Mouse (Mus musculus) forebrain, embryonic 13.5 days (tissue): ENCODE data around the gene Mrps27. TPM values are rescaled to one million over a fixed set of nuclear protein-coding genes. Genes with fewer than 3 reads are reported as not detected.
A peak's percentile ranks its signal among the peaks of the same experiment; 100 is the strongest.
"Not testable (repeated sequence)": the region's sequence is repeated elsewhere in the genome, so short reads cannot be mapped to it uniquely, and the experiment has no call there.

ENCODE experiments used
- ATAC-seq: fragments of 200-750 bp; cut with Nextera tagmentation; 2 replicates; pipeline ENCODE4 v1.8.0; 2017
- H3K27ac ChIP-seq: fragments of 300-500 bp; sonication (generic); 2 replicates; pipeline ENCODE4 v1.5.1; 2015; ENCODE audit warnings: inconsistent platforms, mild to moderate bottlenecking, moderate library complexity
- H3K27me3 ChIP-seq: fragments of 300-500 bp; sonication (generic); 2 replicates; pipeline ENCODE4 v1.6.1; 2015; ENCODE audit warnings: mild to moderate bottlenecking, inconsistent platforms
- H3K36me3 ChIP-seq: fragments of 300-500 bp; sonication (generic); 2 replicates; pipeline ENCODE4 v1.6.1; 2015; ENCODE audit warnings: mild to moderate bottlenecking, inconsistent platforms; ENCODE audit not compliant: poor library complexity, severe bottlenecking
- H3K4me1 ChIP-seq: fragments of 300-500 bp; sonication (generic); 2 replicates; pipeline ENCODE4 v1.6.1; 2015; ENCODE audit warnings: inconsistent platforms
- H3K4me2 ChIP-seq: fragments of 300-500 bp; sonication (generic); 2 replicates; pipeline ENCODE4 v1.6.1; 2015; ENCODE audit warnings: inconsistent platforms, mild to moderate bottlenecking, moderate library complexity
- H3K4me3 ChIP-seq: fragments of 300-500 bp; sonication (generic); 2 replicates; pipeline ENCODE4 v1.5.1; 2015; ENCODE audit warnings: mild to moderate bottlenecking, inconsistent platforms
- H3K9ac ChIP-seq: fragments of 300-500 bp; sonication (generic); 2 replicates; pipeline ENCODE4 v1.6.1; 2015; ENCODE audit warnings: mild to moderate bottlenecking, inconsistent platforms
- H3K9me3 ChIP-seq: fragments of 300-500 bp; sonication (generic); replicated peaks from 2 replicates; pipeline ENCODE4 v1.6.1; 2016; ENCODE audit warnings: inconsistent platforms
- WGBS: fragments of 180-500 bp; shearing (Covaris S2); methylation state at CpG from one replicate; pipeline ENCODE4 v1.1.7; 2015; 5-methylcytosine and 5-hydroxymethylcytosine counted together
- polyA plus RNA-seq: library from polyadenylated mRNA; unstranded; fragments of >200 nt; fragmentation: Nextera tagmentation; extraction: Ambion mirVana; gene quantifications from 2 replicates; pipeline ENCODE4 v1.2.1, GENCODE M21; 2015

Mrps27 gene
- polyA plus RNA-seq, 1 experiment from 2014 or later = 44.9 TPM

DNA sequence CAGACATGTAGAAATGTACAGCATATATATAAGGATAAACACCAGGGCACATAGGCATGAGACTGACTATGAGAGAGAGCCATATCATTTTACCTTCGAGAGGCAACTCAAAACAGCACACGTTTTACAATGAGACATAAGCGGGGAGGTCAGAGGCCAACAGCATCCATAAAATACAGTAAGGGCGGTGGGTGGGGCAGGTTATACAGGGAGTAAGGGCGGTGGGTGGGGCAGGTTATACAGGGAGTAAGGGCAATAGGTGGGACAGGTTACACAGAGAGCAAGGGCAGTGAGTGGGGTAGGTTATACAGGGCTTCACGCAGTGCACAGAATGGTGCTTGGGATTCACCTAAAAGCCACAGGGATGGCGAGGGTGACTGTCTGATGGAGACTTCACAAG is 24.1 kb upstream of the Mrps27 start:
- no peak overlapping the region for H3K4me3 ChIP-seq
- H3K9ac ChIP-seq = no peak overlapping the region
- no peak overlapping the region for H3K4me2 ChIP-seq
- H3K4me1 ChIP-seq = no peaks in the 10 kb centered on the region
- H3K27me3 ChIP-seq = no peaks in the 10 kb centered on the region
- H3K27ac ChIP-seq = no peak overlapping the region
- 93% methylated on average over 7 of the region's 7 CpGs for WGBS
- ATAC-seq = no peak
- no peaks in the 10 kb centered on the region for H3K9me3 ChIP-seq
- peaks cover 52% of the 10 kb centered on the region for H3K36me3 ChIP-seq

DNA sequence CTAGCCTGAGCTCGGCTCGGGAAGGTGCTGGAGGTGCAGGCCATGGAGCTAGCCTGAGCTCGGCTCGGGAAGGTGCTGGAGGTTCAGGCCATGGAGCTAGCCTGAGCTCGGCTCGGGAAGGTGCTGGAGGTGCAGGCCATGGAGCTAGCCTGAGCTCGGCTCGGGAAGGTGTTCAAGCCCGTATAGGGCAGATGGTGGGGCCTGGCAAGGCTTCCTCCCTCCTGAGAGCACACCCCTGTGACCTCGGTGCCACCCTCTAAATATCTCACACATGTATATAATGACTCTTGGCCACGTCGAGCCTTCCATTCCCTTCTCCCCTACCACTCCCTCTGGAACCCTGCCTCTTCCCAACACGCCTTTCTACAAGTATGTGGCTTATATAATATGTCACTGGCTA is 21.7 kb upstream of the Mrps27 start:
- 95% methylated on average over 13 of the region's 13 CpGs for WGBS
- not testable (repeated sequence) for ATAC-seq

DNA sequence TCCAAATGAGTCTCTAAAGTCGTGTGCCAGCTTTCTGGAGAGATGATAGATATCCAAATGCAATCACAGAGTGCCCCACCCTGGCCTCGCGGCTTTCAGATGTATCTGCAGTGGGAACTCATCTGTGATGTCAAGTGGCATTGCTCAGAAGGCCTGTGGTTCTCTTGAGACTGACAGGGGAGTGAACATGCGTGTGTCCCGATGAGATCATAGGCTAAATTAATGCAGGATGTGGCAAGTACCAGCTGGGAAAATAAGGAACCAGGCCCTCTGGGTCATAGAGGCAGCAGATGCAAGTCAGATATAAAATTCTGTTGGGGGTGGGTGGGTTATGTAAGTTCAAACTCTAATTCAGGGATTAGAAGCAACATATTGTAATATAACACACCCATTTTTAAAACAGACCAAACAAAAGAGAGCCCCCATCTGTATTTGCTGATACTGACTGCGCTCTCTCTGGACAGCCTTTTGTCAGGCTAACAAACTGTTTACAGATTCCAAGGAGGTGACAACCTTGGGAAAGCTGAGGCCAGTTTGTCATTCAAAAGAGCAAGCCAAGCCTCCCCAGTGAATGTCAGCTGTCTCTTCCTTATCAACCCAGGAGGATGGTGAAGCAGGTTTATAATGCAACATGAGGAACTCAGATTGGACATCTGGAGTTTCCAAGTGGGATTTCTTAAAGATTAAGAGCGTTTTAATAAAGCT is 20.8 kb upstream of the Mrps27 start:
- 87% methylated on average over 7 of the region's 7 CpGs for WGBS

More for the DNA sequence above, 21.7 kb upstream of the Mrps27 start:
- not testable (repeated sequence) for H3K9ac ChIP-seq, H3K27me3 ChIP-seq, H3K27ac ChIP-seq, H3K9me3 ChIP-seq, H3K4me2 ChIP-seq, H3K4me1 ChIP-seq, H3K4me3 ChIP-seq
- H3K36me3 ChIP-seq = peaks cover 77% of the 10 kb centered on the region

DNA sequence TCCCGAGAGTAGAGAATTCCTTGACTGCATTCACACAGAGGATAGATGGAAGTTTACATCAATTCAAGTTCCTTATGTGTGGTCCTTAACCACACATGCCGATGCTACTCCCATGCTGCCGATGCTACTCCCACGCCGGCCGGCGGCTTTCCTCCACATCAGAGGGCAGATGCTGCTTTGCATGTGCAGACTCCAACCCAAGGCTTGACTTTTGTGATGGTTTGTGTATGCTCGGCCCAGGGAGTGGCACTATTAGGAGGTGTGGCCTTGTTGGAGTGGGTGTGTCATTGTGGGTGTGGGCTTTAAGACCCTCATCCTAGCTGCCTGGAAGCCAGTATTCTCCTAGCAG is 20.3 kb upstream of the Mrps27 start:
- H3K9me3 ChIP-seq, H3K9ac ChIP-seq, H3K4me1 ChIP-seq, ATAC-seq, H3K4me2 ChIP-seq, H3K27ac ChIP-seq, H3K27me3 ChIP-seq, H3K4me3 ChIP-seq: not testable (repeated sequence)
- 90% methylated on average over 8 of the region's 8 CpGs for WGBS
- peaks cover 85% of the 10 kb centered on the region for H3K36me3 ChIP-seq

More for the DNA sequence above, 20.8 kb upstream of the Mrps27 start:
- Histone ChIP-seq H3K27me3 (no peaks in the 10 kb centered on the region), H3K4me2 (no peak overlapping the region), H3K4me3 (no peak overlapping the region), H3K9me3 (no peaks in the 10 kb centered on the region), H3K36me3 (peaks cover 84% of the 10 kb centered on the region), H3K27ac (no peak overlapping the region), H3K9ac (no peak overlapping the region), H3K4me1 (no peaks in the 10 kb centered on the region)
- no peak for ATAC-seq

DNA sequence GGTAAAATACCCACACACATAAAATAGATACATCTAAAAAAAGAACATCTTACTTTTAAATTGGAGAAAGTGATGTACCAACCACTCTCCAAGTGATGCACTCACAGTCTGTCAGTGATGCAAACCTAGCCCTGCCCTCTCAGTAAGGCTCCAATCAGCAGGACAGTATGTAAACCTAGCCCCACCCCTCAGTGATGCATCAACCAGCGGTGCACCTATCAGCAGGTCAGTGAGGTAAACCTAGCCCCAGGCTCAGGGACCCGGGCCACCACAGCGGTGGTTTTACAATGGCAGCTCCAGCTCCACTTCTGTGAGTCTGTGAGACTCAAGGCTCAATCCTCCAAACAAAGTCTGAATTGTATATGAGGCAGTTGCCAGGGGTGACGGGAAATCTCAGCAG is 13.3 kb upstream of the Mrps27 start:
- Histone ChIP-seq H3K27ac (no peak overlapping the region), H3K4me1 (no peaks in the 10 kb centered on the region), H3K9me3 (no peaks in the 10 kb centered on the region), H3K4me2 (no peak overlapping the region), H3K27me3 (no peaks in the 10 kb centered on the region), H3K36me3 (peaks cover 88% of the 10 kb centered on the region), H3K9ac (no peak overlapping the region), H3K4me3 (no peak overlapping the region)
- WGBS = 63% methylated on average over 4 of the region's 4 CpGs
- ATAC-seq = no peak

DNA sequence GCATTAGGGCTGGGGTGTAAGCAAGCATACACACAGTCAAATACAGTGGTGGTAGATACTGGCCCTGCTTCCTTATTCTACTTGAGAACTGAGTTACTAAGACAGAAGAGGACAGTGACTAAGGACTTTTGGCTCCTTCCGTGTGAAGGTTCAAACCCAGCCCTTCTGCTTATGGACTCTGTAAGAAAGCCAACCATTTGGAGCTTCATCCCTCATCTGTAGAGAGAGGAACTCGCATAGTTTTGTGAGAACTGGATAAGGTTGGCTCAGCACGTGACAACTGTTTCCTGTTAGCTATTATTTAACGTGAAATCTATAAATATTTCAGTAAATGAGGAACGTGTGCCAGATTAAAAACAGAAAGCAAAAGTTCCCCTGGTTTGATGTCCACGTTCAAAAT is 7.1 kb upstream of the Mrps27 start:
- H3K4me1 ChIP-seq = no peaks in the 10 kb centered on the region
- H3K27ac ChIP-seq = no peak overlapping the region
- no peak for ATAC-seq
- H3K4me3 ChIP-seq = no peak overlapping the region
- WGBS = 90% methylated on average over 6 of the region's 6 CpGs
- no peak overlapping the region for H3K4me2 ChIP-seq
- no peaks in the 10 kb centered on the region for H3K9me3 ChIP-seq
- peaks cover 87% of the 10 kb centered on the region for H3K36me3 ChIP-seq
- no peak overlapping the region for H3K9ac ChIP-seq
- no peaks in the 10 kb centered on the region for H3K27me3 ChIP-seq

DNA sequence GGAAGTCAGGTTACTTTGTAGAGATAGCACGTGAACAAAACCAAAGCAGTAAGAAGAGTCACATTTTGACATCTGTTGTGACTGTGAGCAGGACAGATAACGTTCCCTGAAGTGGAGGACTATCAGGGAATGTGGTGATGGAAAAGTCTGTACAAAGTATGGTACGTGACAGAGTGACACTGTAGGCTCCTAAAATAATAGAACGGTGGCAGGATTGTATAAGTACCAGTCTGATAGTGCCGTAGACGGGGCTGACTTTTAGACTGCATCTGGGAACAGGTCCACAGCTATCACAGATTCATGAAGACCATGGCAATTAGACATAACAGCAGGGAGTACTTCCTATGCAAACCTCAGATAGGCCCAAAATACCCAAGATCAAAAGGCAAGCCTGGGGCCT is 3.1 kb upstream of the Mrps27 start:
- Histone ChIP-seq H3K4me1 (peaks cover 18% of the 10 kb centered on the region), H3K9me3 (no peaks in the 10 kb centered on the region), H3K27me3 (no peaks in the 10 kb centered on the region), H3K36me3 (peaks cover 60% of the 10 kb centered on the region), H3K4me2 (no peak overlapping the region), H3K27ac (no peak overlapping the region), H3K4me3 (no peak overlapping the region), H3K9ac (no peak overlapping the region)
- ATAC-seq = no peak
- WGBS = 96% methylated on average over 6 of the region's 6 CpGs

DNA sequence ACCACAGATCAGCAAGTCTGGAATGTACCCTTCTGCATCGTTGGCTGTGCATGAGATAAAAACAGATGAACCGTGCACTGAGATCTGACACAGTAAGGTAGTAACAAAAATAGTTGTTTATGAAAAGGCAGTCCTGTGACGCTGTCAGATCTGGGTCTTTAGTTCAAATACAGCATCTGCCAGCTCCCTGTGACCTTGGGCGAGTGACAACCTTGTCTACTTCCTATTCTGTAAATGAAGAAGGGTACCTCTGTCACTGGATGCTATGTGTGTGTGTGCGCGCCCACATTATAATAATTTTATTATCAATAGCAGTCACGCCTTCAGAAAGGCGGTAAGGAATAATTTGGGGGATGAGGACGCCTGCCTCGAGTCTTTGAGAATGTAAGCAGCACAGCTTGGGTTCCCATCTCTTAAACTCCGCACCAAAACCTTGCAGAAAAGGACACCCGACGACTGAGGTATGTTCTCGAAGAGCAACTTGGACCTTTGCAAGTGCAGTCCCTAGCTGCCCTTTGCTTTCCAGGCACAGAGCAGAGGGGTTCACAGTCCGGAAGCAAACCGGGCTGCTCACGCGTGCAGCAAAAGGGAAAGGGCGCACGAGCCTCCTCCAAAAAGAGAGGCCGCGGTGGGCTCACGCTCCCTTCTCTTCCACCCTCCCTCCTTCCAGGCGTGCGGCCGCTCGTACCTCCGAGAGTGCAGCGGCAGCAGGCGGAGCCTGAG is 549 bp upstream of the Mrps27 start:
- 3% methylated on average over 30 of the region's 30 CpGs for WGBS
- H3K4me1 ChIP-seq = peaks cover 18% of the 10 kb centered on the region
- no peaks in the 10 kb centered on the region for H3K9me3 ChIP-seq
- no peaks in the 10 kb centered on the region for H3K27me3 ChIP-seq
- H3K27ac ChIP-seq = peak overlapping the region; percentile 88
- peak overlapping the region; percentile 83 for H3K4me2 ChIP-seq
- peaks cover 49% of the 10 kb centered on the region for H3K36me3 ChIP-seq
- peak overlapping the region; percentile 85 for H3K4me3 ChIP-seq
- H3K9ac ChIP-seq = peak overlapping the region; percentile 90
- ATAC-seq = no peak; the same call in 1 of the 2 replicates

DNA sequence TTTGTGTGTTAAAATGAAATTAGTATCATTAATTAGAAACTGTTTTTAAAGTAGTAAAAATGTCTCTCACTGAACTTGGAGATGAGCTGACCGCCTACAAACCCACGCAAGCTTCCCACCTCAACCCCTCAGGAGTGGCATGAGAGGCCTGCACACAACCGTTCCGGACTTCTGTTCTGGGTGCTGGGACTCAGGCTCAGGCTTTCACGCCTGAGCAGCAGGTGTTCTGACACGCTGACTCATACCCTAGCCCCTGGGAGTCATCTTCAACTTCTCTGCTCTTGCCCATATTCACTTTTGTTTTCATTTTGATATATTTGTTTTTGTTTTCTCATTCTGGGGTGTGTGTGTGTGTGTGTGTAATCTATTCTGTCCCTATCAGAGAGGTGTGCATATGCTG is 5.4 kb downstream of the Mrps27 start:
- Histone ChIP-seq H3K27ac (no peak overlapping the region), H3K27me3 (no peaks in the 10 kb centered on the region), H3K9ac (no peak overlapping the region), H3K4me3 (no peak overlapping the region), H3K4me2 (no peak overlapping the region), H3K4me1 (peaks cover 13% of the 10 kb centered on the region), H3K9me3 (no peaks in the 10 kb centered on the region), H3K36me3 (peaks cover 22% of the 10 kb centered on the region)
- 94% methylated on average over 6 of the region's 6 CpGs for WGBS
- no peak for ATAC-seq

DNA sequence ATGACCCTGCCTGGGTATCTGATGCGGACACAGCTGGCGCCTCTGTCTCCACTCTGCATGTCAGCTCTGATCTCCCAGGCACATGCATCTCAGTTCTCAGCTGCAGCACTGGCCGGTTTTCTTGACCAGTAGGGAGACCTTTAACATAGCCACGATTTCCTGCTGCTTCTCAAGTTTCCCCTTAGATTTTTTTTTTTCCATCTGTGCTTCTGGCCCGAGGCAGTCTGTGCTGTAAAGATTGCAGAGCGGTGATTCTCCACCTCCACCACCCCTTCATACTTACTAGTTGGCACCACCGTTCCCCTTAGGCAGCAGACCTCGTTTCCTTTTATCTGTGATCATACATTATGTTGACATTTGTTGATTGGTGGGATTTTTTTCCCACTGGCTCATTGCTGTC is 6.6 kb downstream of the Mrps27 start:
- H3K4me1 ChIP-seq = peaks cover 5% of the 10 kb centered on the region; the same call in 1 of the 2 replicates
- H3K9ac ChIP-seq = no peak overlapping the region
- WGBS = 85% methylated on average over 8 of the region's 8 CpGs
- H3K27ac ChIP-seq = no peak overlapping the region
- H3K4me3 ChIP-seq = no peak overlapping the region
- no peak for ATAC-seq
- no peaks in the 10 kb centered on the region for H3K9me3 ChIP-seq
- no peak overlapping the region for H3K4me2 ChIP-seq
- H3K36me3 ChIP-seq = peaks cover 22% of the 10 kb centered on the region
- no peaks in the 10 kb centered on the region for H3K27me3 ChIP-seq

DNA sequence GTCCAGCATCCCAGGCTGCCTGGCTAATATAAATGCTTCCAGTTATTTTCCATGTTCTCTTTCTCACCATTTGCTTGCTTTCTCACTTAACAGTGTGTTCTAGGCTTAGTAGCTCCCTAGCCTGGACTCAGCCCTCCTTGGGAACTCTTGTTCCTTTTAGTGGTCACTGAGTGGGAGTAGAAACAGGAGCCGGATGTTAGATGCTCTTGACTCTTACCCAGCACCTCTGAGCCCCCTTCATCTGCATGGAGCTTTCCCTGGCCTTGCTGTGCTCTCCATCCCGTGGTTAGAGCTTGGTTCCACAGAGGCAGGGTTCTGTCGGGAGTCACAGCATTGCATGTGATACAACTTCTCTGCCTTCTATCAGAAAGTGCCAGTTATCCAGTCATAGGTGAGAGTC is 7.0 kb downstream of the Mrps27 start:
- Histone ChIP-seq H3K9me3 (no peaks in the 10 kb centered on the region), H3K4me3 (no peak overlapping the region), H3K4me2 (no peak overlapping the region), H3K4me1 (peaks cover 5% of the 10 kb centered on the region; the same call in 1 of the 2 replicates), H3K27me3 (no peaks in the 10 kb centered on the region), H3K36me3 (peaks cover 22% of the 10 kb centered on the region), H3K9ac (no peak overlapping the region), H3K27ac (no peak overlapping the region)
- ATAC-seq = no peak
- WGBS = 86% methylated on average over 3 of the region's 3 CpGs

DNA sequence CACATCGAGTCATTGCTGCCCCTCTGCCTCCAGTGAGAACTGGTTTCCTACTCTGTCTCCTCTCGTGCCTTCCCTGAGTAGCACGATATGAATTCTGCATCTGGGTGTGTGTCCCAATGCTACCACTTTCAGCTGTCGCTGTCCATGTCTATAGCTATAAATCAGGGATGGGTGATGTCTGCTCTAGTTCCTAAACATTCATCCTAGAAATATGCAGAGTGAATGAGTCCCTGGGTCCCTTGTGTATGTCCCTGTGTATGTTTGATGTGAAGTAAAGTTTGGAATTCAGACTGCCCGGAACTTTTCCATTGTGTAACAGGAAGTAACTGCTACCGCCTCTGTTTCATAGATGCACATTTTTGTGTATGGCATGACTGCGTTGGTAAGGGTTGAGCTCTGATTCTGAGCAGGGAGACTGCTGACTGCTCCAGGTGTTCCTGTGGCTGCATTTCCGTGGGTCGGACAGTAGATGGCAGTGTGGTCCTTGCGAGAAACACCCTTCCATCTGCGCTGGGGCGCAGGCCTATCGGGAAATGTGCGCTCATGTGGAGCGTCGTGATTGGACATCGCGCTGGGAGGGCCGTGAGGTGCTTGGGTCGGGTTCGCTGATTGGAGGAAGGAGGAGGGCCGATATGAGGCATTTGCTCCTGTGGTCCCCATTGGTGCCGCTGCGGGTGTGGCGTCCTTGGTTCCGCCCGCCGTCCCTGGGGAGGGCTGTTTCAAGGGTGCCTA is 8.3 kb downstream of the Mrps27 start:
- Histone ChIP-seq H3K27me3 (no peaks in the 10 kb centered on the region), H3K9ac (peak overlapping the region; percentile 52; the same call in 1 of the 2 replicates), H3K4me3 (peak overlapping the region; percentile 38), H3K4me2 (peak overlapping the region; percentile 62), H3K36me3 (peaks cover 22% of the 10 kb centered on the region), H3K4me1 (peaks cover 5% of the 10 kb centered on the region; the same call in 1 of the 2 replicates), H3K9me3 (no peaks in the 10 kb centered on the region), H3K27ac (peak overlapping the region; percentile 65; the same call in 1 of the 2 replicates)
- ATAC-seq = peak; percentile 100
- WGBS = 13% methylated on average over 28 of the region's 28 CpGs
